Mouse (Mus musculus) c-Kit-positive CD71-positive TER-119-positive erythroid progenitor cells, embryonic 14.5 days (primary cell): ENCODE measurements around the gene Ppm1j.
"Not testable (repeated sequence)": the region's sequence is repeated elsewhere in the genome, so short reads cannot be mapped to it uniquely, and the experiment has no call there.

Source experiments
- DNase-seq: peaks from one replicate; pipeline ENCODE4 v3.0.0-alpha.2; 2013; ENCODE audit warnings: low spot score

Gene Ppm1j

GRCm38 (mm10) chr3:104785284-104785683, 4.4 kb downstream of the Ppm1j start:
- DNase-seq: no peak

- DNase-seq: no peak
These were observed 7.2 kb downstream of the Ppm1j start, which contains the start of gene Rhoc for GRCm38 (mm10) chr3:104788075-104788474. Rhoc (plus strand) TSS chr3:104788375.

GRCm38 (mm10) chr3:104788561-104789311, 7.9 kb downstream of the Ppm1j start:
- DNase-seq: no peak

GRCm38 (mm10) chr3:104789312-104789605, 8.4 kb downstream of the Ppm1j start:
- no peak for DNase-seq

GRCm38 (mm10) chr3:104789822-104790221, 9.0 kb downstream of the Ppm1j start:
- DNase-seq: no peak

- DNase-seq: no peak
These were observed 9.6 kb downstream of the Ppm1j start for GRCm38 (mm10) chr3:104790401-104790937.

- no peak for DNase-seq
These were observed 10.2 kb downstream of the Ppm1j start for GRCm38 (mm10) chr3:104791017-104791416.

GRCm38 (mm10) chr3:104791671-104792070, 10.8 kb downstream of the Ppm1j start:
- DNase-seq: no peak

- no peak for DNase-seq
These were observed 11.8 kb downstream of the Ppm1j start for GRCm38 (mm10) chr3:104792360-104793270.

- DNase-seq: no peak
These were observed 13.3 kb downstream of the Ppm1j start for GRCm38 (mm10) chr3:104793871-104794828.

- DNase-seq: no peak
These were observed 14.2 kb downstream of the Ppm1j start for GRCm38 (mm10) chr3:104794953-104795470.

GRCm38 (mm10) chr3:104795661-104796340, 14.9 kb downstream of the Ppm1j start:
- no peak for DNase-seq

GRCm38 (mm10) chr3:104796430-104797082, 15.7 kb downstream of the Ppm1j start:
- no peak for DNase-seq

- no peak for DNase-seq
These were observed 19.8 kb downstream of the Ppm1j start for GRCm38 (mm10) chr3:104800681-104801080.

- no peak for DNase-seq
These were observed 20.6 kb downstream of the Ppm1j start for GRCm38 (mm10) chr3:104801481-104801880.

GRCm38 (mm10) chr3:104804312-104804711, 23.5 kb downstream of the Ppm1j start:
- DNase-seq: no peak

GRCm38 (mm10) chr3:104805539-104805938, 24.7 kb downstream of the Ppm1j start:
- DNase-seq: no peak

GRCm38 (mm10) chr3:104811752-104812151, 30.9 kb downstream of the Ppm1j start:
- no peak for DNase-seq

GRCm38 (mm10) chr3:104812254-104812653, 31.4 kb downstream of the Ppm1j start:
- no peak for DNase-seq

GRCm38 (mm10) chr3:104813227-104813626, 32.4 kb downstream of the Ppm1j start:
- not testable (repeated sequence) for DNase-seq
